Mouse (Mus musculus): ENCODE results near the gene Tmem131. TPM values are rescaled to one million over a fixed set of nuclear protein-coding genes. Genes with fewer than 3 reads are reported as not detected.

Gene Tmem131
- polyA plus RNA-seq, 1 experiment from 2014 or later: 72.3 TPM

GRCm38 (mm10) chr1:36929996-36930395, 13.5 kb downstream of the Tmem131 start:
- H3K4me3 ChIP-seq (ENCODE audit: inconsistent target): no peak overlapping the region
- no peak overlapping the region for H3K27ac ChIP-seq
- 96% methylated on average over 2 of the region's 2 CpGs for WGBS (ENCODE audit: missing documents)

DNA sequence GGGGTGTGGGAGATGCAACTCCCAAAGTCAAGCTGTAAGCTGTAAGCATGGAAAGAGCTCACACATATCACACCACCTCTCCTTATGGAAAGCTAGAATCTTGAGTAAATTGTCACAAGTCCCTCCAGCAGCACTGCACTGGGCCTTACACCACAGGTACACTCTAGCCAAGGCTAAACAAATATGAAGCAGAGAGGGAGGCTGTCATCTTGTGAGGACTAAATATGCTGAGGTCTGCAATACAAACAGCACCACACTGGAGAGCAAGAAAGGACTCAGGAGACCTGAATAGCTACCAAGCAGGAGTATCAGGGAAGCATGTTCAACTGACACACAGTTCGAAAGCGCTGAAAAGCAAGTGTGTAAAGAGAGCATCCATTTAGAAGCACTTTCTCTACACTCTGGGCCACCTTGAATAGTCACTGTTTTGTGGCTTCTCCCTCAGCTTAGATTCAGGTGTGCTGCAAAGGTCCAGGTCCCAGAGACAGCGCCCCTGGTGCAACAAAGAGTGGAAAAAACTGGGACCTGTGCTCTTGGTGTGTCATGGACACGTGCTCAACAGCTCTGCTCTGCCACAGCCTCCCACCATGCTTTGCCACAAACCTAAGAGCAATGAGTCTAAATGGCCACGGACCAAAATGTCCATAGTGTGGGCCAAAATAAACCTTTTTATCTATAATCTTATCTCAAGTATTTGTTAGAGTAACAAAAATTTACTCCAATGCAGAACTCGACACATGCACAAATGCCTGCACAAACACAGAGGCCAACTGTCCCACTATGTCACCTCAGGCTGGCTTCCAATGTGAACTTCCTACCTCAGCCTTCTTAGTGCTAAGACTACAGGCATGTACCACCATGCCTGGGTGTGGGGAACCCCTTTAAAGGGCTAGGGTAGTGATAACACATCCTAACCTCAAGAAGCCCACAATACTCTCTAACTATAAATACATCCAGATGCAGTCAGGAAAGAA, 14.8 kb downstream of the Tmem131 start:
- WGBS (ENCODE audit: missing documents): 94% methylated on average over 6 of the region's 6 CpGs
- H3K36me3 ChIP-seq (ENCODE audit: inconsistent target): no peaks in the 10 kb centered on the region
- no peak overlapping the region for H3K27ac ChIP-seq
- peaks cover 100% of the 10 kb centered on the region for H3K79me2 ChIP-seq (ENCODE audit: inconsistent target)
- no peak overlapping the region for H3K4me3 ChIP-seq (ENCODE audit: inconsistent target)

More at GRCm38 (mm10) chr1:36929996-36930395, 13.5 kb downstream of the Tmem131 start:
- peaks cover 100% of the 10 kb centered on the region for H3K79me2 ChIP-seq (ENCODE audit: inconsistent target)
- no peaks in the 10 kb centered on the region for H3K36me3 ChIP-seq (ENCODE audit: inconsistent target)

DNA sequence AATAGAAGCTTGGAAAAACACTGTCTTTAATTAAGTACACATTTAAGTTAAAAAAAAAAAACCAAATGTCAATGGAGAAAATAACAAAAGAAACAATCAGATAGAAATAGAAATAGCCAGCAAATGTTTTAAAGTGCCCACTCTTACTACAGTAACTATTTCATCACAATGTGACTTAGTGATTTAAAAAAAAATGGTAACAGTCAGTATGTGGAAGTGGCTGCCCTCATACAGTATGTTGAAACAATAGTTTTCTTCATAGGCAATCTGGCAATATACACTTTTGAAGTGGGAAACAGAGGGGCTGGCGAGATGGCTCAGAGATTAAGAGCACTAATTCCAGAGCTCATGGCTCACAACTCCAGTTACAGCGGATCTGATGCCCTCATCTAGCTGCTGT, 15.9 kb downstream of the Tmem131 start:
- Histone ChIP-seq H3K27ac (no peak overlapping the region), H3K79me2 (ENCODE audit: inconsistent target) (peaks cover 100% of the 10 kb centered on the region), H3K4me3 (ENCODE audit: inconsistent target) (no peak overlapping the region), H3K36me3 (ENCODE audit: inconsistent target) (no peaks in the 10 kb centered on the region)
- whole genome bisulfite sequencing (ENCODE audit: missing documents): 40% methylated on average over 2 of the region's 2 CpGs

- no peak overlapping the region for H3K4me3 ChIP-seq (ENCODE audit: inconsistent target)
- WGBS (ENCODE audit: missing documents): 97% methylated on average over 6 of the region's 6 CpGs
- peaks cover 100% of the 10 kb centered on the region for H3K79me2 ChIP-seq (ENCODE audit: inconsistent target)
- H3K27ac ChIP-seq: no peak overlapping the region
- no peaks in the 10 kb centered on the region for H3K36me3 ChIP-seq (ENCODE audit: inconsistent target)
Observed at GRCm38 (mm10) chr1:36926738-36927137, 16.7 kb downstream of the Tmem131 start.

GRCm38 (mm10) chr1:36926246-36926645, 17.2 kb downstream of the Tmem131 start:
- Histone ChIP-seq H3K27ac (no peak overlapping the region), H3K4me3 (ENCODE audit: inconsistent target) (no peak overlapping the region), H3K79me2 (ENCODE audit: inconsistent target) (peaks cover 100% of the 10 kb centered on the region), H3K36me3 (ENCODE audit: inconsistent target) (no peaks in the 10 kb centered on the region)
- 83% methylated on average over 4 of the region's 4 CpGs for WGBS (ENCODE audit: missing documents)

- Histone ChIP-seq H3K36me3 (ENCODE audit: inconsistent target) (no peaks in the 10 kb centered on the region), H3K27ac (no peak overlapping the region), H3K79me2 (ENCODE audit: inconsistent target) (peaks cover 100% of the 10 kb centered on the region), H3K4me3 (ENCODE audit: inconsistent target) (no peak overlapping the region)
- WGBS (ENCODE audit: missing documents): 64% methylated on average over 5 of the region's 5 CpGs
Observed at GRCm38 (mm10) chr1:36925781-36926180, 17.7 kb downstream of the Tmem131 start.

DNA sequence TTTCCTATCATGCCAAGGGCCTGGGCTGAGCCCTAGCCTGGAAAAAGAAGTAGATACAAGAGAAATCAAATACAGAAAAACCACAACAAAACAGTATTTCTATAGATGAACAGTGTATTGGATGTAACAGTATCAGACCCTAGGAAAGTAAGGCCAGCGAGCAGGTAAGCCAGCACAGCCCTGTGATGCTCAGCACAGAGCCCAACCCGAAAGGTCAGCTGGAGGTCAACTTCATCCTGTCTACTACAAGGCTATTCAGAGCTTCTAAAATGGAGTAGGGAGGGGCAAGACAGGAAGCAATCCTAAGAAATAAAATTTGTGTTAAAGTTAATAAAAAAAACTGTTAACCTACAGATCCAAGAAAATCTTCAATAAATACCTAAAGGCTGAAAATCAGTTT, 18.6 kb downstream of the Tmem131 start:
- no peak overlapping the region for H3K27ac ChIP-seq
- peaks cover 100% of the 10 kb centered on the region for H3K79me2 ChIP-seq (ENCODE audit: inconsistent target)
- 95% methylated on average over 2 of the region's 2 CpGs for WGBS (ENCODE audit: missing documents)
- no peak overlapping the region for H3K4me3 ChIP-seq (ENCODE audit: inconsistent target)
- no peaks in the 10 kb centered on the region for H3K36me3 ChIP-seq (ENCODE audit: inconsistent target)

GRCm38 (mm10) chr1:36923911-36924310, 19.6 kb downstream of the Tmem131 start:
- Histone ChIP-seq H3K4me3 (ENCODE audit: inconsistent target) (no peak overlapping the region), H3K36me3 (ENCODE audit: inconsistent target) (no peaks in the 10 kb centered on the region), H3K27ac (no peak overlapping the region), H3K79me2 (ENCODE audit: inconsistent target) (peaks cover 100% of the 10 kb centered on the region)

GRCm38 (mm10) chr1:36922623-36923421, 20.6 kb downstream of the Tmem131 start:
- WGBS (ENCODE audit: missing documents): 98% methylated on average over 4 of the region's 4 CpGs
- H3K4me3 ChIP-seq (ENCODE audit: inconsistent target): no peak overlapping the region
- H3K79me2 ChIP-seq (ENCODE audit: inconsistent target): peaks cover 100% of the 10 kb centered on the region
- peak overlapping the region; percentile 63 for H3K27ac ChIP-seq
- no peaks in the 10 kb centered on the region for H3K36me3 ChIP-seq (ENCODE audit: inconsistent target)

- 48% methylated on average over 15 of the region's 15 CpGs for WGBS (ENCODE audit: missing documents)
- Histone ChIP-seq H3K4me3 (ENCODE audit: inconsistent target) (no peak overlapping the region), H3K36me3 (ENCODE audit: inconsistent target) (no peaks in the 10 kb centered on the region), H3K27ac (peak overlapping the region; percentile 63), H3K79me2 (ENCODE audit: inconsistent target) (peaks cover 100% of the 10 kb centered on the region)
Observed at GRCm38 (mm10) chr1:36921614-36922393, 21.7 kb downstream of the Tmem131 start.

GRCm38 (mm10) chr1:36920726-36921125, 22.7 kb downstream of the Tmem131 start:
- Histone ChIP-seq H3K4me3 (ENCODE audit: inconsistent target) (no peak overlapping the region), H3K79me2 (ENCODE audit: inconsistent target) (peaks cover 100% of the 10 kb centered on the region), H3K27ac (no peak overlapping the region), H3K36me3 (ENCODE audit: inconsistent target) (no peaks in the 10 kb centered on the region)
- 92% methylated on average over 4 of the region's 4 CpGs for WGBS (ENCODE audit: missing documents)

GRCm38 (mm10) chr1:36920154-36920716, 23.2 kb downstream of the Tmem131 start:
- peaks cover 100% of the 10 kb centered on the region for H3K79me2 ChIP-seq (ENCODE audit: inconsistent target)
- WGBS (ENCODE audit: missing documents): 47% methylated on average over 3 of the region's 3 CpGs
- no peak overlapping the region for H3K4me3 ChIP-seq (ENCODE audit: inconsistent target)
- no peaks in the 10 kb centered on the region for H3K36me3 ChIP-seq (ENCODE audit: inconsistent target)
- H3K27ac ChIP-seq: no peak overlapping the region

DNA sequence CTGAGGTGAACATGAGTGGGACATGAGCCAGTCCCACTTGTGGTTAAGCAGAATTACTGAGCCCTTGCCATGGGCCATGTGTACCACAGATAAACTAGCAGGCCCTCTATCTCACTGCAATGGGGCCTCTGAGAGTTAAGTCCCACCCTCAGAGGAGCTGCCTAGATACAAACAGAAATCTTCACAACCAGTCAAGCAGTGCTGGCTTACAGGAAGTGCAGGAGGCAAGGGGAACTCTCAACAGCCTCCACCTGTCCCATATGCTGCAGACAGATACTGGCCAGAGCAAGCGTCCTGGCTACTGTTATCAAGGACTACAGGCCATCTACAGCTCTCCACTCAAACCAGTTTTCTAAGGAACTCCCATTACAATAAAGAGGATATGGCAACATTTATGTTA, 23.7 kb downstream of the Tmem131 start:
- Histone ChIP-seq H3K4me3 (ENCODE audit: inconsistent target) (no peak overlapping the region), H3K27ac (no peak overlapping the region)
- WGBS (ENCODE audit: missing documents): 60% methylated on average over 1 of the region's 1 CpGs

GRCm38 (mm10) chr1:36917423-36917822, 26.0 kb downstream of the Tmem131 start:
- H3K27ac ChIP-seq: no peak overlapping the region
- H3K4me3 ChIP-seq (ENCODE audit: inconsistent target): no peak overlapping the region
- WGBS (ENCODE audit: missing documents): 100% methylated on average over 1 of the region's 1 CpGs
- peaks cover 99% of the 10 kb centered on the region for H3K79me2 ChIP-seq (ENCODE audit: inconsistent target)
- H3K36me3 ChIP-seq (ENCODE audit: inconsistent target): no peaks in the 10 kb centered on the region

More for the DNA sequence above, 23.7 kb downstream of the Tmem131 start:
- H3K36me3 ChIP-seq (ENCODE audit: inconsistent target): no peaks in the 10 kb centered on the region
- H3K79me2 ChIP-seq (ENCODE audit: inconsistent target): peaks cover 100% of the 10 kb centered on the region
